Mouse (Mus musculus) lung, postnatal 0 days (tissue): ENCODE measurements at regions not wholly inside any gene's neighbourhood (a gene's known extent, or its start where the extent isn't known, plus 50 kb on each side); places are given as distances from the start of the nearest gene placed in this dataset.

Experiments used
- CTCF ChIP-seq: IDR thresholded peaks from 2 replicates; pipeline ENCODE4 v1.5.1; 2016; ENCODE audit warnings: antibody characterized with exemption, mild to moderate bottlenecking
- EP300 ChIP-seq: IDR thresholded peaks from 2 replicates; pipeline ENCODE4 v1.6.1; 2016; ENCODE audit warnings: antibody characterized with exemption, mild to moderate bottlenecking, control low read depth

GRCm38 (mm10) chr15:90808236-90808635 lies 129.0 kb upstream of the Cpne8 start:
- TF ChIP-seq CTCF (no peak), EP300 (no peak)
